Mouse (Mus musculus): ENCODE data around the gene Zc3h18.

Gene Zc3h18

DNA sequence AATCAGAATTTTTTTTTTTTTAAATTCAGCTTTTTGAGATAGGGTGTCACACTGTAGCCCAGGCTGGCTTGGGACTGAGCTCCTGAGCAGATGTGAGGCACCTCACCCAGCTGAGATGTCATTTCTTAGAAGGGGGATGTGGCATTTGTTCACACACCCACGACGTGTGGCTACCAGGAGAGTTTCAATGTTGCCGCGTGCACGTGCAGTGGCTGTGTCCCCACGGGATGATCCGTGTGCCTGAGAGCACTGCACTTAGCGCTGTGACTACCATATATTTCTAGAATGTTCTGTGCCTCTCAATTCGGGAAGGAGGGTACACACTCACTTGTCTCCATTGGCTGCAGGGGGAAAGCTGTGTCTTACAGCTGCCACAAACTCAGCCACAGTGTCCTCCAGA lies 59.7 kb downstream of the Zc3h18 start:
- peak; percentile 60 for DNase-seq (ENCODE audit: low read depth, low spot score)

DNA sequence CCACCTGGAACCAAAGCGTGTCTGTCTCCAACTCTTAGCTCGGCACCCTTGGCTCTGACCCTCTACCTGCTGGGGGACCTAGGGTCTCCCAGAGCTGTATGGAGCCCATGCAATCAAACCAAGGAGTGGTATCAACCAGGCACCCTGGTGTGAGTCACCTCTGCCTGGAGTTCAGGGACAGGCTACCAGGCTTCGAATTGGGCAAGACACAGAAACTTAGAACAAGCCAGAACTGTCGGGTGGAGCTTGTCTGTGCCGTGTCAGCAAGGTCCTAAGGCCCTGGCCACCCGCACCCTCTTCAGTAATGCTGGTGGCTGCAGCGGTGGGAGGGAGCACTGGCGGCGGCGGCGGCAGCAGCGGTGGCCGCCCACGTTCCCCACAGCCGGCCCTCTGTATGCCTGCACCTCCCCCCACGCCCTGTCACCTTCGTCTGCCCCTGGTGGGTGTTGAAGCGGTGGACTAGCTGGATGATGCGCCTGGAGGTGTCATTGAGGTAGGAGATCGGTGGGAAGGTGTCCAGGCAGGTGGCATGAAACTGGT lies 60.2 kb downstream of the Zc3h18 start:
- DNase-seq (ENCODE audit: low read depth, low spot score): peak; percentile 61

DNA sequence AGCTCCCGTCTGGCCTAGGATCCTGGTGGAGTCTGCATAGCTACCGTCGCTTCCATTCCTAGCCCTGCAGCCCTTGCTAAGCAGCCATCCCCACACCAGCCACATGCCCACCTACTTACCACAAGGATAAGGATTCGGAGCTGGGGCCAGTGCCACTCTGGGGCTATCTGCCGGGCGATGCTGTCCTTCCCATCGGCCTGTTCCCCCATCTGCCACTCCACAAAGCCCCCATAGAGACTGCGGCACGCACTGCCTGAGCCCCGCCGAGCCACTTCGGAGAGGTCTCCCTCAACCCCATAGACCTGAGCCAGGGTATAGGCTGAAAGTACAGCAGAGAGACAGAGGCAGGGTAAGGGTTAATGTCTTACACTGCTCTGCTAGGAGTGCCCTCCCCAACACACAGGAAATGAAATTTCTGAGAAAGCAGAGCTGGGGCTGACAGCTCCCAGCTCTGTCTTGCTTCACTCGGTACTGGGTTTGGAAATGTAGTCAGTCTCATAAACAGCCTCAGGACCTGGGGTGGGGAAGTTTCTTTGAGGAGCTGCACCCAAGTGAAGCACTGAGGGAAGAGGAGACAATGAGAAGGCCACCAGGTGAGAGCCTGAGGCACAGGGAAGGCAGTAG lies 61.4 kb downstream of the Zc3h18 start:
- DNase-seq (ENCODE audit: low read depth, low spot score): peak; percentile 64

DNA sequence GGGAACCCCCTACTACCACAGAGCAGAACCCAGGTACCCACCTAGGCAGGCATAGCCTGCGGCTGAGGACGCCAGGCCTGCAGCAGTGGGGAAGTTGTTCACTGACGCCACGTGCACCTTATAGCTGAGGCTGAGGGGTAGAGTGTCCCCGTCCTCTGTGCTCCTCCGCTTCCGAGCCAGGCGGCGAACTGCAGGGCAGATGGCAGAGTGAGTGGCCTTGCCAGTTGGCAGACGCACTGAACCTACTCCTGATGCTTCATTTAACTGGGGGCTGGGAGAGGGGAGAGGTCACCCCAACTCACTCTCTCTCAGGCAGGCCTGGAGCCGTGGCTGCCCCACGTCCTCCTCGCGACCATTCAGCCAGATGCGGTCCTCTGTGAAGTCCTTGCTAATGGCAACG lies 62.9 kb downstream of the Zc3h18 start:
- DNase-seq (ENCODE audit: low read depth, low spot score): no peak

DNA sequence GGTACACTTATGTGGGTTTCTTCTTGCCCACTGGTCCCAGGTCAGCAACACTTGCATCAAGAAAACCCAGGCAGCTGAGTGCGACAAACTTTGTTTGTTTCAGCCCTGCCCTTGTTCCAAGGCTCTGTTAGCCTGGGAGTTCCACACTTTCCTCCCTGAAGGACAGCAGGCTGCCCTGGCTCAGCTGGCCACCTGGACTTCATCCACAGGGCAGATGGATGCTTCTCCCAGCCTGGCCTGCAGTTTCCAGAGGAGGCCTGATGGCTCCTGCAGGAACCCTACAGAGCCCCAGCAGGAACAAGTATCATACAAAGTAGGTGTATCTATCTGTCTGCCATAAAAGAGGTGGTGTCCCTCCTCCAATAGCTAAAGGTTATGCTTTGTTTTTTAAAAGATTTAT lies 64.9 kb downstream of the Zc3h18 start:
- DNase-seq (ENCODE audit: low read depth, low spot score): no peak

DNA sequence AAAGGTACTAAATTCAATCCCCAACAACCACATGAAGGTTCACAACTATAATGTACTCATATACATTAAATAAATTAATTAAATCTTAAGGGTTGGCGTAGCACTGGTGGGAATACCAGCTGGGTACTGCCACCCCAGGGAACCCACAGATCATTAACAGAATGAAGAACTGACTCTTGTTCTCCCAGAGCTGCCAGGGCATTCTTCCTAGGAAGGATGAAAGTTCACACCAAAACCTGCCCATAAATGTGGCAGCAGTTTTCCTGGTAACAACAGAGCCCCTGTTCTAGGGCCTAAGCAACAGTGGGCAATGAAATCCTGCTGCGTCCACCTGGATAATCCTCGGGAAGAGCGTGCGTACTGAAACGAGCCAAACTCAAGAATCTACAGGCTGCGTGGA lies 65.9 kb downstream of the Zc3h18 start:
- no peak for DNase-seq (ENCODE audit: low read depth, low spot score)

DNA sequence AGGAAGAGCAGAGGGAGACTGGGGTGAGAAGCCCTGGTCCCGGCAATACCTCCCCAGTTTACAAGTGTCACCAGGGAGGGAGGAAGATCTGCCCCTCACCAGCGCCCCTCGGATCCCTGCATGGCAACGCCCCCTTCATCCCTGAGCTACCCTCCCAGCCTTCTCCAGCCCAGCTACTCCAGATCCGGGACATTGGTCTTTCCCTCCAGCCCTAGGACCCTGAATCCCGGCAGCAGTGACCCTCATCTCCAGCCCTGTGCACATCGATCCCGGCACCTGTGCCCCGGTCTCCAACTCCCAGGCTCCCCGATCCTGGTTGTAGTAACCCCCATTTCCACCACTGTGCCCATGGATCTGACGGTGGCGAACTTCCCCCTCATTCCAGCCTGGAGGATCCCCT lies 66.4 kb downstream of the Zc3h18 start:
- no peak for DNase-seq (ENCODE audit: low read depth, low spot score)

DNA sequence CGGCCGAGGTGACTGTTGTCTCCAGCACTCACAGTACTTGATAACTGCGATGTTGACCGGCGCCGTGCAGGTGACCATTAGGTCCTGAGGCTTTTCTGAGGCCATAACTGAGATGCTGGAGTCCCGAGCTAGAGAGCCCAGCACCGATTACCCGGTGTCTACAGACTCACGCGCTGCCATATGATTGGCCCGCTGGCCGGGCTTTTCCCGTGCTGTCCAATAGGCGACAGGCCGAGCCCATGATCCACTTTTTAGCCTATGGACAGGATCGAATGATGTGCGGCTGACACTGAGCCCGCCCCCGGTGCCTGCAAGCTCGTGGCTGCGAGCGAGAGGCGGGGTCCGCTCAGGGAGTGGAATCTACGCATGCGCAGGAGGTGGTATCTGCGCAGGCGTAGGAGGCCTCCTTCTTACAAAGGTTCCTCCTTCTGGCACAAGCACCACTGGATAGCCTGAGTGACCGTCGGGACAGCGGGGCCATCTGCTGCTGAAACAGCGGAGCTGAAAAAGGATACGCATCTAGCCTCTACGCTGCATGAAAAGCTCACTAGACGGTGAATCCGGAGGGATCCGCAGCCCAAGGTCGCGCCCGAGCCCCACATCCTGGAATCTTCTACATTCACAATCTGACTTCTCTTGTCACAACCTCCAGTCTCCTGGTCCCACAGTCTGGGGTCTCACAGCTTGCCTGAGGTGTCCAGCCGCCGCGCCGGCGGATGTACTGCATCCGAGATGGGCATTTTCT lies 67.0 kb downstream of the Zc3h18 start, which contains the start of gene Mvd:
Mvd (minus strand) TSS at position 161 of the 745 bp plus-strand sequence.
- peak; percentile 99 for DNase-seq (ENCODE audit: low read depth, low spot score)

DNA sequence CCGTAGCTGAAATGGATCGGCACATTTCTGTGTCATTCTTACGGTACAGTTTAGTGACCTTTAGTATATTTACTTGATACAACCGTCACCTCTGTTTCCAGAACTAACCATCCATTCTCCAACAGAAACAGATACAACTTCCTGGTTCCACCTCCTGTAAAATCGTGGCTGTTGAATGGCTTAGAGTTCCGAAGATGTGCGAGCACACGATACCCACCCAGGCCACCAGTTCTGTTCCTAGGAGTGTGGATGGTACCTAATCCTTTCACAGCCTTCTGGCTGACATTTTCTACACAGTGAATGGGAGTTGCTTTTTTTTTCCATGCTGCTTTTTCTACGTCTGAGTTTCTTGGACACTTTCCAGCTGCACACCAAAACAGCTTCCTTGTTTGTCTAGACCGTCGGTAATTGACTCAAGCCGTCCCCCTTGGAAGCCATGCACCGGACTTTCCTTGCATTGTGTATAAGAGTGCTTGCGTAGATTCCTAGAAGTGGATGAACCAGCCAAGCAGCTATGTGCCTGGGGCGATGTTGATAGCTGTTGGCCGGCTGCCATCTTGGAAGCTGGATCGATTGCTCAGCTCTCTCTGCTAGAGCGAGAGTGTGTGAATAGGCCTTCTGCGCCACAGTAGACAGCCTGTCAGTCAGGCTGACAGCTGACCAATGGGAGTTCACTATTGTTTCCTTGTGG lies 67.8 kb downstream of the Zc3h18 start:
- DNase-seq (ENCODE audit: low read depth, low spot score): peak; percentile 85

GRCm38 (mm10) chr8:122445203-122445602 lies 68.8 kb downstream of the Zc3h18 start:
- DNase-seq (ENCODE audit: low read depth, low spot score): no peak

GRCm38 (mm10) chr8:122451161-122451703 lies 74.8 kb downstream of the Zc3h18 start:
- DNase-seq (ENCODE audit: low read depth, low spot score): no peak

DNA sequence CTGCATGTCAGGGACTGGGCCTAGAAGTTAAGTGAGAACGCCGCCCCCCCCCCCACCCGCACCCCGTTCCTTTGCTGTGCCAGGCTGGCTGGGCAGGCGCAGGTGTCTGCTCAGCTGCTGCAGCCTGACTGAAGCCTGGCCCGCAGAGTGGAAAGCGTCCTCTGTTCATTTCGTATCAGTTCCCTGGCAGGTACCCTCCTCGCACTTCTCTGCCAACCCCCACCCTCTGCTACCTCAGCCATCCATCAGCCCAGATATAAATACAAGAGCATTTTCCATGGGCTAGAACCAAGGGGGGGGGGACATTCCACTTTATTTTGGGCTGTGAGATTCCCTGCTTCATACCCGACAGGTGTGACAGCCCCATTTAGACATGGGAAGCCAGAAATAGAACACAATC lies 75.7 kb downstream of the Zc3h18 start:
- DNase-seq (ENCODE audit: low read depth, low spot score): no peak

DNA sequence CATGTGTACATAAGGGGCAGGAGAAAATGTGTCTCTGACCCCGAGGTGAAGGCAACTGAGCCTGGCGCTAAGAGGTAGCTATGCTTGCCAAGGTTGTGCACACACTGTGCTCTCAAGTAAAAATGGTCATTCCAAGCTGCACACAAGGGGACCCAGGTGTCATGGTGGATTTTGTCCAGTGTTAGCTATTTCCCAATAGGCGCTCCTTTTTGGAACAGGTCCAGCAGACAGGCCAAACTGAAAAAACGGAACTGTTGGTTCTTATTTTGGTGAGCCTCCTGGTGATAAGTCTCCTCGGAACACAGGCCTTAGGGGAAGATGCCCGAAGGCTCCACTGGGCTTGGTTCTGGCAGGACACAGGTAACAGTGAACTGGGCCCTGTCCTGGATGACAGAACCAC lies 78.0 kb downstream of the Zc3h18 start:
- DNase-seq (ENCODE audit: low read depth, low spot score): no peak

DNA sequence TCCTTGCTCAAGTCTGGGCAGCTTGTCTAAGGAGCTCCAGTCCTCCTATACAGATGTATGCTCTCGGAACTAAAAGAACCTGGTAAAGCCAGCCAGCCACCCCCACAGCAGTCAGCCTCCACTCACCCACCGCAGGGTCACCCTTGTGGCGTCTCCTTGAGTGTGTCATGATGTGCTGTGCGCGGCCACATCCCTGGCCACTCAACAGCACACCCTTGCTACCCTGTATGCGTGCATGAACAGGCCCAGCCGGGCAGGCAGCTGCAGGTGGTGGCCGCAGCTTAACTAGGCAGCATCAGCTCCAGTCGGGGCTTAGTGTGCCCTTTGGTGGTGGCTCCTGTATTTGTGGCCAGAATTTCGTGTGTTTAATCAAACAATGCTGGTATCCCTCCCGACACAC lies 80.8 kb downstream of the Zc3h18 start:
- no peak for DNase-seq (ENCODE audit: low read depth, low spot score)

DNA sequence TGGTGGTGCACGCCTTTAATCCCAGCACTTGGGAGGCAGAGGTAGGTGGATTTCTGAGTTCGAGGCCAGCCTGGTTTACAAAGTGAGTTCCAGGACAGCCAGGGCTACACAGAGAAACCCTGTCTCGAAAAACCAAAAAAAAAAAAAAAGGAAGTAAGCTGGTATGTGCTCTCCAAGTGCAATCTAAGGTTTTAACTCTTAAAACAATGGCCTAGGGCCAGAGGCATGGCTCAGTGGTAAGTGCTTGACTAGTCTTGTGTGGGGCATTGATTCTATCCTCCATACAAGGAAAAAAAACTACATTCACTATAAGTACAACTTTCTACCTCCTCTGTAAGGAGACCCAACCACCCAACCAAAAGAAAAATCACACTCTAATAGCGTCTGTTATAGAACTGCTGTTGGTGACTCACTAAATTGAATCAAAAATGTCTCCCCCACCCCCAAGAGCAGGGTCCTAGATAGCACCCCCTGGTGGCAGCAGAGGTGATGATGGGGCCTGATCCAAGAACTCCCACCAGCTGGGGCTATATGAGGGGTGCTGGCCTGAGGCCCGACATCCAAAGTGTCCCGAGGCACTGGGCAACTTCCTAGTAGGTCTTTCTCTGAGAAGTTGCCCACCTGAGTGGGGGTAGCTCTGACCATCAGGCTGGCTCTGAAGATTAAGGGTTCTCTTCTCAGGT lies 83.0 kb downstream of the Zc3h18 start:
- DNase-seq (ENCODE audit: low read depth, low spot score): peak; percentile 70

DNA sequence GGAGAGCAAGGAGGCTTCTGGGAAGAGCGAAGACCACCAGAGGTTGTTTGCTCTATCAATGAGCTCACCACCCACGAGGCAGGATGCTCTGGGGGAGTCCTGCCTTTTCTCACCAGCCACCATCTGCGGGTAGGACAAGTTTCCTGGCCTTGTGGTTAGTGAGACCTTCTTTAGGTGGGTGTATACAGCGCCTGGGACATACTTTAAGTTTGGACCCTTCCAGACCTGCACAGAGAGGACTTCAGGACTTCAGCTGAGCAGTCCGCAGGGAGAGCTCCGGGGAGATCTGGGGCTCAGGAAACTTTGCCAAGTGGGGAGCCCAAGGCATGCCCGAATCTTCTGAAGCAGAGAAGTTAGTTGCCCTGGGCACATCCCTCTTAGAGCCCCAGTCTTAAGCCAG lies 83.6 kb downstream of the Zc3h18 start:
- DNase-seq (ENCODE audit: low read depth, low spot score): peak; percentile 53

DNA sequence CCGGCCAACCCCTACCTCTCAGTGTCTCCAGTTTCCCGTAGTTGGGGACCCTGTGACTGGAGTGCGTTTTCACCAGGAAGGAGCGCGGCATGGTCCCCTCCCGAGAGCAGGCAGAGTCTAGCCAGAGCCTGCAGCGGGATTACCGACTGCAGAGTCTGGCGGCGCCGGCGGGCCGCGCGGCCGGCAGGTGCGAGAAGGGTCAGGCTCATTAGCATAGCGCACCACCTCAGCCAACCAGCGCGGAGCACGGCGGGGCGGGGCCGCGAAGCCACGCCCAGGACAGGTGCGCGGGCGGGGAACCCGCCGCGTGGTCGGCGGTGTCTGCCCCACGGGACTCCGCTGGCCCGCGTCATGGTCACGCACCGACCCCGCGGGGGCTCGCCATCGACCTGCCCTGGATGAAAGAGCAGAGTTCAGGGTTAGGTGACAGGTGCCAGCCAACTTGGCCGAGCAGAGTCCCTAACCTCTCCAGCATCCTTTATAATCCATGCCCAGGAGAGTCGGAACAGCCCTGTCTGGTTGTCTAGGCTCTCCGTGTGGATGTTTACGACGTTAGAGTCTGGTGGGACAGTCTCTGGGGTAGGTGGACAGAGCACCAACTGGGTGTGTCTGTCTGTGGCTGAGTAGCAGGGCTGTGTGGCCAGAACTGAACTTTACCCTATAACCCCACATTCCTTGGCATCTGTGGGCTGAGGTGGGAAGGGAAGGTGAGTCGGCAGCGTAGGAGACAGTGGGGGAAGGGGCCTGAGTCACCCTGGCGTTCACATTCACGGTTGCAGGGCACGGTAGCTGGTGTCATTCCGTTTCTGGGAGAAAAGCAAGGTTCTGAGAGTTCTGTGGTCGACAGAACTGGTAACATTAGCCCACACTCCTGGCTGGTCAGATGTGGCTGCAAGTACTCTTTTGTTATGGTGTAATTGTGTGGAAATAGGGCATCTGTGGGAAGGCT lies 84.4 kb downstream of the Zc3h18 start, which contains the start of gene Snai3:
Snai3 (minus strand) TSS at position 210 of the 949 bp plus-strand sequence.
- peak; percentile 77 for DNase-seq (ENCODE audit: low read depth, low spot score)

DNA sequence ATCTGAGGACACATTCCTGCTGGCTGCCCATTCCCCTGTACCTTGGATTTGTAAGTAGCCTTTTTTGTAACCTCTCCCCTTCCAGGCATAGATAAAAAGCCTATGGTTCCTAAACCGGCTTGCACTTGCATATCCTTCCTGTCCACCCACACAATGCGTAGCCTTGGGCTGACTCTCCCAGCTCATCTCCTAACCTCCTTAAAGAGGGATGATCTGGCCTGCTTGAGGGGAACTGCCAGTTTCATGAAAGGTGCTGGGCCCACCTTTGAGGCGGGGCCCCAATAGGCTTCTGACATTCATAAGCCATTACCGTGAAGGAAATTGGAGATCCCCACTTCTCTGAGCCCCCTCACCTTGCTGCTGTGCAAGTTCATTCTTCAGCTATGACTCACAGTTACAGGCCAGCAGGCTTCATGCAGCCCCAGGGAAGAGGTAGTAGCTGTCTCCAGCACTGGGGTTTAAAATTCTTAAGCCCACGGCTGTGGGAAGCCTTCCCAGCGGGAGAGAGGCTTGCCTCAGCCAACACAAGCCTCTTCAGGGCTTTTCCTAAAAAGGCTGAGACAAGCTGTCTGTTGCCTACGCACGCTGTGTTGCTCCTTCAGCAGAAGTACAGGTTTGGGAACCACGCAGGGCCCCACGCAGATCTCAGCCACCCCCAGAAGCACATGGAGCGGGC lies 85.2 kb downstream of the Zc3h18 start:
- DNase-seq (ENCODE audit: low read depth, low spot score): peak; percentile 33

- DNase-seq (ENCODE audit: low read depth, low spot score): no peak
These were observed 86.1 kb downstream of the Zc3h18 start for GRCm38 (mm10) chr8:122462510-122462909.
